Mouse (Mus musculus): ENCODE data around the gene Rmnd1. TPM values are rescaled to one million over a fixed set of nuclear protein-coding genes. Genes with fewer than 3 reads are reported as not detected.

The Rmnd1 gene
- polyA plus RNA-seq, 1 experiment from 2014 or later: 51.9 TPM

GRCm38 (mm10) chr10:4405511-4405910, 26.7 kb downstream of the Rmnd1 start:
- Histone ChIP-seq H3K27ac (ENCODE audit: low read depth, low read length) (no peak overlapping the region), H3K4me3 (ENCODE audit: low read depth, low read length) (no peak overlapping the region), H3K9ac (ENCODE audit: low read depth, low read length) (no peak overlapping the region), H3K9me3 (ENCODE audit: control insufficient read depth, low read length) (no peaks in the 10 kb centered on the region), H3K27me3 (ENCODE audit: control insufficient read depth, insufficient read depth, low read length) (no peaks in the 10 kb centered on the region), H3K4me1 (replicated peaks; ENCODE audit: control insufficient read depth, insufficient read depth, low read length) (no peaks in the 10 kb centered on the region), H3K4me2 (replicated peaks; ENCODE audit: low read depth, low read length) (no peak overlapping the region), H3K36me3 (ENCODE audit: control insufficient read depth, insufficient read depth, low read length) (no peaks in the 10 kb centered on the region)
- DNase-seq (ENCODE audit: low spot score) (no peak), ATAC-seq (ENCODE audit: low FRiP score) (no peak)
- WGBS: 92% methylated on average over 5 of the region's 5 CpGs

GRCm38 (mm10) chr10:4404895-4405491, 27.2 kb downstream of the Rmnd1 start:
- WGBS: 65% methylated on average over 5 of the region's 5 CpGs
- DNase-seq (ENCODE audit: low spot score) (peak; percentile 78), ATAC-seq (ENCODE audit: low FRiP score) (peak; percentile 59; the same call in 1 of the 2 replicates)
- Histone ChIP-seq H3K4me2 (replicated peaks; ENCODE audit: low read depth, low read length) (no peak overlapping the region), H3K9me3 (ENCODE audit: control insufficient read depth, low read length) (no peaks in the 10 kb centered on the region), H3K4me1 (replicated peaks; ENCODE audit: control insufficient read depth, insufficient read depth, low read length) (no peaks in the 10 kb centered on the region), H3K36me3 (ENCODE audit: control insufficient read depth, insufficient read depth, low read length) (no peaks in the 10 kb centered on the region), H3K27ac (ENCODE audit: low read depth, low read length) (no peak overlapping the region), H3K27me3 (ENCODE audit: control insufficient read depth, insufficient read depth, low read length) (no peaks in the 10 kb centered on the region), H3K4me3 (ENCODE audit: low read depth, low read length) (no peak overlapping the region), H3K9ac (ENCODE audit: low read depth, low read length) (no peak overlapping the region)

- DNase-seq (ENCODE audit: low spot score) (no peak), ATAC-seq (ENCODE audit: low FRiP score) (no peak)
- Histone ChIP-seq H3K4me1 (replicated peaks; ENCODE audit: control insufficient read depth, insufficient read depth, low read length) (no peaks in the 10 kb centered on the region), H3K4me2 (replicated peaks; ENCODE audit: low read depth, low read length) (no peak overlapping the region), H3K27me3 (ENCODE audit: control insufficient read depth, insufficient read depth, low read length) (no peaks in the 10 kb centered on the region), H3K4me3 (ENCODE audit: low read depth, low read length) (no peak overlapping the region), H3K36me3 (ENCODE audit: control insufficient read depth, insufficient read depth, low read length) (no peaks in the 10 kb centered on the region), H3K9me3 (ENCODE audit: control insufficient read depth, low read length) (no peaks in the 10 kb centered on the region), H3K27ac (ENCODE audit: low read depth, low read length) (no peak overlapping the region), H3K9ac (ENCODE audit: low read depth, low read length) (no peak overlapping the region)
- 92% methylated on average over 5 of the region's 5 CpGs for WGBS
Measured at GRCm38 (mm10) chr10:4398058-4398457, 34.1 kb downstream of the Rmnd1 start.

GRCm38 (mm10) chr10:4395321-4395720, 36.9 kb downstream of the Rmnd1 start:
- Histone ChIP-seq H3K27ac (ENCODE audit: low read depth, low read length) (no peak overlapping the region), H3K4me1 (replicated peaks; ENCODE audit: control insufficient read depth, insufficient read depth, low read length) (no peaks in the 10 kb centered on the region), H3K9ac (ENCODE audit: low read depth, low read length) (no peak overlapping the region), H3K4me2 (replicated peaks; ENCODE audit: low read depth, low read length) (no peak overlapping the region), H3K27me3 (ENCODE audit: control insufficient read depth, insufficient read depth, low read length) (no peaks in the 10 kb centered on the region), H3K9me3 (ENCODE audit: control insufficient read depth, low read length) (no peaks in the 10 kb centered on the region), H3K4me3 (ENCODE audit: low read depth, low read length) (no peak overlapping the region), H3K36me3 (ENCODE audit: control insufficient read depth, insufficient read depth, low read length) (no peaks in the 10 kb centered on the region)
- WGBS: 95% methylated on average over 3 of the region's 3 CpGs
- no peak for ATAC-seq (ENCODE audit: low FRiP score)
- DNase-seq (ENCODE audit: low spot score): no peak

GRCm38 (mm10) chr10:4391851-4392250, 40.3 kb downstream of the Rmnd1 start:
- ATAC-seq (ENCODE audit: low FRiP score) (no peak), DNase-seq (ENCODE audit: low spot score) (peak; percentile 22)
- Histone ChIP-seq H3K9me3 (ENCODE audit: control insufficient read depth, low read length) (no peaks in the 10 kb centered on the region), H3K4me2 (replicated peaks; ENCODE audit: low read depth, low read length) (no peak overlapping the region), H3K27me3 (ENCODE audit: control insufficient read depth, insufficient read depth, low read length) (no peaks in the 10 kb centered on the region), H3K4me1 (replicated peaks; ENCODE audit: control insufficient read depth, insufficient read depth, low read length) (peaks cover 4% of the 10 kb centered on the region; the same call in 1 of the 2 replicates), H3K9ac (ENCODE audit: low read depth, low read length) (no peak overlapping the region), H3K27ac (ENCODE audit: low read depth, low read length) (no peak overlapping the region), H3K4me3 (ENCODE audit: low read depth, low read length) (no peak overlapping the region), H3K36me3 (ENCODE audit: control insufficient read depth, insufficient read depth, low read length) (no peaks in the 10 kb centered on the region)
- 69% methylated on average over 6 of the region's 6 CpGs for WGBS

GRCm38 (mm10) chr10:4391076-4391475, 41.1 kb downstream of the Rmnd1 start:
- no peaks in the 10 kb centered on the region for H3K9me3 ChIP-seq (ENCODE audit: control insufficient read depth, low read length)
- H3K4me2 ChIP-seq (replicated peaks; ENCODE audit: low read depth, low read length): no peak overlapping the region
- ATAC-seq (ENCODE audit: low FRiP score): no peak
- WGBS: 80% methylated on average over 5 of the region's 5 CpGs
- no peak overlapping the region for H3K27ac ChIP-seq (ENCODE audit: low read depth, low read length)
- no peaks in the 10 kb centered on the region for H3K27me3 ChIP-seq (ENCODE audit: control insufficient read depth, insufficient read depth, low read length)
- DNase-seq (ENCODE audit: low spot score): no peak
- H3K4me1 ChIP-seq (replicated peaks; ENCODE audit: control insufficient read depth, insufficient read depth, low read length): peaks cover 4% of the 10 kb centered on the region; the same call in 1 of the 2 replicates
- no peak overlapping the region for H3K4me3 ChIP-seq (ENCODE audit: low read depth, low read length)
- H3K36me3 ChIP-seq (ENCODE audit: control insufficient read depth, insufficient read depth, low read length): no peaks in the 10 kb centered on the region
- no peak overlapping the region for H3K9ac ChIP-seq (ENCODE audit: low read depth, low read length)

- DNase-seq (ENCODE audit: low spot score): no peak
- Histone ChIP-seq H3K36me3 (ENCODE audit: control insufficient read depth, insufficient read depth, low read length) (no peaks in the 10 kb centered on the region), H3K9ac (ENCODE audit: low read depth, low read length) (no peak overlapping the region), H3K27ac (ENCODE audit: low read depth, low read length) (no peak overlapping the region), H3K4me2 (replicated peaks; ENCODE audit: low read depth, low read length) (no peak overlapping the region), H3K4me1 (replicated peaks; ENCODE audit: control insufficient read depth, insufficient read depth, low read length) (peaks cover 4% of the 10 kb centered on the region; the same call in 1 of the 2 replicates), H3K4me3 (ENCODE audit: low read depth, low read length) (no peak overlapping the region), H3K9me3 (ENCODE audit: control insufficient read depth, low read length) (no peaks in the 10 kb centered on the region), H3K27me3 (ENCODE audit: control insufficient read depth, insufficient read depth, low read length) (no peaks in the 10 kb centered on the region)
- no peak for ATAC-seq (ENCODE audit: low FRiP score)
- 94% methylated on average over 2 of the region's 2 CpGs for WGBS
Measured at GRCm38 (mm10) chr10:4390550-4390949, 41.6 kb downstream of the Rmnd1 start.

GRCm38 (mm10) chr10:4389461-4390112, 42.6 kb downstream of the Rmnd1 start:
- H3K9me3 ChIP-seq (ENCODE audit: control insufficient read depth, low read length): no peaks in the 10 kb centered on the region
- peak overlapping the region; percentile 98 for H3K4me3 ChIP-seq (ENCODE audit: low read depth, low read length)
- H3K36me3 ChIP-seq (ENCODE audit: control insufficient read depth, insufficient read depth, low read length): no peaks in the 10 kb centered on the region
- ATAC-seq (ENCODE audit: low FRiP score) (no peak), DNase-seq (ENCODE audit: low spot score) (no peak)
- no peak overlapping the region for H3K27ac ChIP-seq (ENCODE audit: low read depth, low read length)
- 65% methylated on average over 5 of the region's 5 CpGs for WGBS
- peak overlapping the region; percentile 89 for H3K4me2 ChIP-seq (replicated peaks; ENCODE audit: low read depth, low read length)
- H3K9ac ChIP-seq (ENCODE audit: low read depth, low read length): peak overlapping the region; percentile 98; the same call in 1 of the 2 replicates
- peaks cover 4% of the 10 kb centered on the region; the same call in 1 of the 2 replicates for H3K4me1 ChIP-seq (replicated peaks; ENCODE audit: control insufficient read depth, insufficient read depth, low read length)
- no peaks in the 10 kb centered on the region for H3K27me3 ChIP-seq (ENCODE audit: control insufficient read depth, insufficient read depth, low read length)

GRCm38 (mm10) chr10:4389036-4389435, 43.2 kb downstream of the Rmnd1 start:
- DNase-seq (ENCODE audit: low spot score) (peak; percentile 9), ATAC-seq (ENCODE audit: low FRiP score) (no peak)
- peak overlapping the region; percentile 89 for H3K4me2 ChIP-seq (replicated peaks; ENCODE audit: low read depth, low read length)
- no peak overlapping the region for H3K27ac ChIP-seq (ENCODE audit: low read depth, low read length)
- no peaks in the 10 kb centered on the region for H3K36me3 ChIP-seq (ENCODE audit: control insufficient read depth, insufficient read depth, low read length)
- H3K4me3 ChIP-seq (ENCODE audit: low read depth, low read length): peak overlapping the region; percentile 98
- 37% methylated on average over 10 of the region's 10 CpGs for WGBS
- no peaks in the 10 kb centered on the region for H3K27me3 ChIP-seq (ENCODE audit: control insufficient read depth, insufficient read depth, low read length)
- H3K9me3 ChIP-seq (ENCODE audit: control insufficient read depth, low read length): no peaks in the 10 kb centered on the region
- peaks cover 4% of the 10 kb centered on the region; the same call in 1 of the 2 replicates for H3K4me1 ChIP-seq (replicated peaks; ENCODE audit: control insufficient read depth, insufficient read depth, low read length)
- H3K9ac ChIP-seq (ENCODE audit: low read depth, low read length): peak overlapping the region; percentile 98
